Mouse (Mus musculus) adrenal gland, adult 2 months (tissue): ENCODE results near the gene Mgll. TPM values are rescaled to one million over a fixed set of nuclear protein-coding genes. Genes with fewer than 3 reads are reported as not detected.

Source experiments
- DNase-seq: peaks from one replicate; pipeline ENCODE4 v3.0.0; 2021
- polyA plus RNA-seq: library from polyadenylated mRNA; depleted of rRNA; stranded (reverse); fragments of >200 nt; gene quantifications from 2 replicates; pipeline ENCODE4 v1.2.3, GENCODE M21; 2012
- total RNA-seq, 2 experiments: library from RNA; stranded (reverse); gene quantifications; 2 replicates each; pipeline ENCODE4 v1.2.3; 2021

The Mgll gene
- total and polyA plus RNA-seq, 3 experiments, result 192 to 360 (median 194) TPM

DNA sequence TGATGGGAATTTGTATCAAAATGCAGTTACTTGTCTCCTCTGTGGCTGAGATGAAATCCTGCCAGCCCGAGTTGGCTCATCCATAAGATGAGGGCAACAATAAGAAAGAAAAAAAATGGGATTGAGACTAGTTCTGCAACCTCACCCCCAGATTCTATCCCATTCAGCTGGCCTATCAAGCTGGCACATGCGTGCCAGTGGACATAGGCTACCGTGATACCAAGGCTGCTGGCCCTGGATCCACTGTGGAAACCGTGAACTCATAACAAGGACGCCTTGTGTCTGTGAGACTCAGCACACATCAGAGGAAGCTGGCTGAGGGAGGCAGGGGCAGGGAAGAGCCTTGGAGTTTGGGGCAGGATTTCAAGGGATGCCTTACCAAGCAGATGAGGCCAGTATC, 46.8 kb downstream of the Mgll start:
- DNase-seq, result no peak

DNA sequence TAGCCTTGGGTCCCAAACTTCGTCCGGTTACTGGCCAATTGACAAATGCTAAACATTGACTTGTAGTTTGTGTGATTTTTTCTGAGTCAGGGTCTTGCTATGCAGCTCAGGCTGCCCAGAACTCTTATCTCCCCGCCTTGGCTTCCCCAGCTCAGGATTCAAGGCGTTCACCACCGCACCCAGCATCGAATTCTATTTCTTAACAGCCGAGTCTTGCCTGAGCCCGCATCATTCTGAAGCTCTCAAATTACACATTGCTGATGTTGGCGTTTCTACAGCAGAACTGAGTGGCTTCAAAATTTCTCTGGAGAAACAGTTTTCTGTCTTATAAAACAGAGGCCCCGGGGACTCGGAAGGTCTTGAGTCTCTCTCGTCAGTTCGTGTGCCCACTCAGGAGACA, 47.8 kb downstream of the Mgll start:
- no peak for DNase-seq

- no peak for DNase-seq
Measured at GRCm38 (mm10) chr6:88774055-88774454, 49.8 kb downstream of the Mgll start.

DNA sequence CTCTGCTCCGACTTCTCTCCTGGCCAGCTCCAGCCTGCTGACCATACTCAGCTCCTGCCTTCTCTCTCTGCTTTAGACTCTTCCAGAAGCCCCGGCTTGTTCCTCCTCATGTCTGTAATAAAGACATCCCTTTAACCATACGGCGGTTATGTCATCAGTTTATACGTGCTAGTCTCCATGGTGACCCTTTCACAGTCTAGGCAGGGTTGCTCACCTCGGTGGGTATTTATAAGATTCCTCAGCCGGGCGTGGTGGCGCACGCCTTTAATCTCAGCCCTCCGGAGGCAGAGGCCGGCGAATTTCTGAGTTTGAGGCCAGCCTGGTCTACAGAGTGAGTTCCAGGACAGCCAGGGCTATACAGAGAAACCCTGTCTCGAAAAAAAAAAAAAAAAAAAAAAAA, 51.1 kb downstream of the Mgll start:
- no peak for DNase-seq

DNA sequence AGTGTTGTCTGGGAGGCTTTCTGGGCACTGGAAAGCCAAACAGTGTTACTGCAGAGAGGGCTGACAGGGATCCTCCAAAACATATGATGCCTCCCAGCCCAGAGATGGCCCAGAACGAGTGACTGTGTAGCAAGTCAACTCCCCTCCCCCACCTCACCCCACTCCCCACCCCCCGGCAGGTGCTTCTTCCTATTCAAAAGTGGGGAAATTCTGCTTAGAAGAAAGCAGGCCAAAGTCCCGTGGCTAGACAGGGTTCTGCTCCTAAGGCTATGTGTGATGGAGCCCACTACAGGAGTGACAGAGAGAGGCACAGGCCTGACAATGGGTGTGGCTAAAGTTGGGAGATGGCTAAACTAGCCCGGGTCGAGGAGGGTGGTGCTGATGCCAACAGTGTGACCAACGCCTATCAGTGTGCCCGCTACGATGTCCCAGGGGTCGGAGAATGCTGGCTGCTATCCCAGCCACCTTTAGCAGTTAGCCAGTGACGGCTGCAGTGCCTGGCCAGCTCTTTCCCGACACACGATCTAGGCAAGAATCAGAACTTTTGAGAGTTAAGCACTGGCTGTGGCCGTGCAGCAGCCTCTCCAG, 52.2 kb downstream of the Mgll start:
- no peak for DNase-seq

DNA sequence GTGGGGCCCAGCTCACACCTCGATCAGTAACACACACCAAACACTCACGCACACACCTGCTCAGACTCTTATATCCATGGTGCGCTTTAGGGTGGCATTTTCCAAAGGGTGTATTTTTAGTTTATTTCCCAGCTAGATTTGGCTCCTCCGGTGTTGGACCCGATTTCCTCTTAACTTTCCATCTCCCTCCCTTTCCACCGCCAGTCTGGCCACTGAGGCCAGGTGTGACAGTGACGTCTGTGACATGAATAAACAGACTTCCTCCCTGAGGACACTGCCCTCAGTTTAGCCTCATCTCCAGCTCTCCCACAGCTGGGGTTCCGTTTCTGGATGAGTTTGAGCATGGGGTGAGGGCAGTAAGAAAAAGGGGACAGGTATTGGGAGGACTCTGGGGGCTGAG, 52.8 kb downstream of the Mgll start:
- no peak for DNase-seq

DNA sequence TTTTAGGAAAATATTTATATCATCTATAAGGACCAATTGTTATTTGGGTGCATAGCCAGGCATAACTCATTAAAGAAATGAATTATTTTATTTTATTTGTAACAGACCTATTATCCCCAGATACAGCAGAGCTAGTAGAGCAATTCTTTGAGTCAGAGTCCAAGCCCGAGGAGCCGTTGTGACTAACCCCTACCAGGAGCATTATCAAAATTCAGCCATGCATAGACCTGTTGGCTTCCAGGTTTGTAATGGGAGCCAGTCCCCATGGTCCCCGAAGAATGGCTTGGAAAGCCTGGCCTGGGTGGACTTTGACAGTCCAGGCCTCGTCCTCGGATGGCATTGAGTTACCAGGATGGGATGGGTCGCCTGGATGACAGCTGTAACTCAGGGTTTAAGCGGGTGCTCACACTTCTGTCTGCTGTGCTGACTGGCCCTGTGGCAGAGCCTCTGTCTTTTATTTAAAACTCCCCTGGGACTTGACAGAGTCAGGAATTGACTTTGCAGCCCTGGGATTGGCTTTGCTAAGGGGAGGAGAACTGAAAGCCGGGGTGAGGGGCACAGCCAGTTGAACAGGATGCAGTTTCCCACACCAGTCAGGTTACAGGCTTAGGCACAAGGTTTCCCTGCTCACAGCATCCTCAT, 54.0 kb downstream of the Mgll start:
- DNase-seq, result no peak

- no peak for DNase-seq
Measured at GRCm38 (mm10) chr6:88779755-88780154, 55.5 kb downstream of the Mgll start.

DNA sequence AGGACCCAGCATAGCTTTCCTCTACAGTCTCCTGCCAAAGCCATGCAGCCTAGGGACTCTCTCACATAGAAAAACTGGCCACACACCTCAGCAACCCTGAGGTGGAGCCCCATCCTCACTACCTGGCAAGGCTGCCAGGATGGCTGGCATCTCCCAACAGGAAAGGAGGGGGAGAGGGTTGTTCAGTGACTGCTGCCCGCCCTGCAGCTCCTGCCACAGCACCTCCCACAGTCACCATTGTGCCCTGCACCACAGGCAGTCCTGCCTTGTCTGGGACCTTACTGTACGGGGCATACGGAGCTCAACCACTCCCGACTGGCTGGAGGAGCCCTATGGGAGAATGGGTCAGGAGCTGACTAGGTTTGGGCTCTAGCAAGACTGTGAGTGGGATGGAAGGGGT, 57.7 kb downstream of the Mgll start:
- DNase-seq, result no peak

GRCm38 (mm10) chr6:88782981-88783397, 58.8 kb downstream of the Mgll start:
- no peak for DNase-seq

- DNase-seq, result no peak
Measured at GRCm38 (mm10) chr6:88784691-88785173, 60.5 kb downstream of the Mgll start.

GRCm38 (mm10) chr6:88785331-88785730, 61.1 kb downstream of the Mgll start:
- no peak for DNase-seq

- DNase-seq, result no peak
Measured at GRCm38 (mm10) chr6:88785781-88786542, 61.8 kb downstream of the Mgll start.

DNA sequence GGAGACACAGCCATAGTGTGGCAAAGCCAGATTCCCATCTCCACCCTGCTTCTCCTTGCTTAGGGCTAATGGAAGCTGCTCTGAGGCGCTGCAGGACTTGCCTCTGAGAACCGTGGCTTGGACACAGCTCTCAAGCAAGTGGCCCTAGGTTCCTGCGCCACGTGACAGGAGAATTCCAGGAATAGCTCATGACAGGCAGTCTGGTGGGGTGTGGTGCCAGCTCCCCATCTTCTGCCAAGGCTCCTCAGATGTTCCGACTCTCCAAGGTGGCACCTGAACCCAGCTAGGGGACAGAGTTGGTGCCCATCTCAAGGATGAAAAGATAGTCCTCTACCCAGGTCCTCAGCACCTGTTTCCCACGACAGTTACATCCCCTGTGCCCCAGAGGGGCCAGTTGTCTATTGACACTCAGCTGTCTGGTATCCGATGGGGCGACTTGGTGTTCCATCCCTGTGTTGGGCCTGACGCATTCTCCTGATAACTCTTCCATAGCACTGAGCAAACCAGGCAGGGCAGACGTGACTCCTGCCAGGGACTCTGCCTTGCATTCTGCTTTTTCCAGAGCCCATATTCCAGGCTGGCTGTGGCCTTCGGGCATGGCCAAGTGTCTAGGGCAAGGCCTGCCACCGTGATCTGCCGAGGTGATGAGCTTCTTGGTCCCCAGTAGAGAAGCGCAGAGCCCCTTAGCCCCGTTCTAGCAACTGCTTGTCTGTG, 62.7 kb downstream of the Mgll start:
- no peak for DNase-seq

GRCm38 (mm10) chr6:88787496-88787895, 63.3 kb downstream of the Mgll start:
- DNase-seq, result no peak

- DNase-seq, result no peak
Measured at GRCm38 (mm10) chr6:88788219-88788618, 64.0 kb downstream of the Mgll start.

GRCm38 (mm10) chr6:88791299-88791698, 67.1 kb downstream of the Mgll start:
- DNase-seq, result no peak

DNA sequence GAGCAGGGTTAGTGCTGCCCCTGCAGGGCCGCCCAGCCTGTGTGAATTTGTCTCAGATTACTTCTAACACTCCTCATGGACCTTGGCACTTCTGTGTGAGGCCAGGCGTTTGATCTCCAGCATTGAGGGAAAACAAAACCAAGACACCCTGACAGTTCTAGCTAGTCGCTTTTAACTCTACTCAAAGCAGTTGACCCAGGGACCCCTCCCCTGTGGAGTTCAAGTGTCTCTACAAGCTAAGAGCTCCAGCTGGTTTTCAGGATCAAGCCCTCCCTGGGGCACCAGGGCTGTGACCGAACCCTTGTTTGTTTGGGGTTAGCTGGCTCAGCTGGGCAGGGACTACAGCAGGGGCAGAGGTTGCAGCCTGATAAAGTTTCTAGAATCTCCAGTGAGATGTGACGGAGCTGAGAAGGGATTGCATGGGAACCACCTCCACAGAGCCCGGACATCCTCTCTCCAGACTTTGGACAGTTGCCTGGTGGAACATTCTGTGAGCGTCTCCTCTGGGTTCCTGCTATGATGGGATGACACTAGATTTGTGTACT, 68.0 kb downstream of the Mgll start:
- peak; percentile 57 for DNase-seq

GRCm38 (mm10) chr6:88793243-88793642, 69.0 kb downstream of the Mgll start:
- DNase-seq, result peak; percentile 62

DNA sequence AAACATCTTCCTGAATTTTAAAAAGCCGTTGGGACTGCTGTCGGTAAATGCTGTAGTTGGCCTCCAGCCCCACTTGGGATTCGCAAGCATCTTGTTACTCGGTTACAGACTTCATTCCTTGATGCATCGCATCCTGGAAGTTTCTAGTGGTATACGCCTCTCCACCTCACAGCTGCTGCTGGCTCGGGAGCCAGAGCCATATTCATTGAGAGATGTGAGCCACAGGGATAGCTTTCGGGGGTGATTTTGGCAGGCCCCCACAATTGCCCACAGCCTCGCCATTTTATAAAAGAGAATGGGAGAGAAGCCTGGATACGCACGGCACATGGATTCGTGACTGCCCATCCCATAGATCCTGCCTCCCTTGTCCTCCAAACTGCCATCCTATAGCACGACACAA, 69.7 kb downstream of the Mgll start:
- DNase-seq, result no peak

DNA sequence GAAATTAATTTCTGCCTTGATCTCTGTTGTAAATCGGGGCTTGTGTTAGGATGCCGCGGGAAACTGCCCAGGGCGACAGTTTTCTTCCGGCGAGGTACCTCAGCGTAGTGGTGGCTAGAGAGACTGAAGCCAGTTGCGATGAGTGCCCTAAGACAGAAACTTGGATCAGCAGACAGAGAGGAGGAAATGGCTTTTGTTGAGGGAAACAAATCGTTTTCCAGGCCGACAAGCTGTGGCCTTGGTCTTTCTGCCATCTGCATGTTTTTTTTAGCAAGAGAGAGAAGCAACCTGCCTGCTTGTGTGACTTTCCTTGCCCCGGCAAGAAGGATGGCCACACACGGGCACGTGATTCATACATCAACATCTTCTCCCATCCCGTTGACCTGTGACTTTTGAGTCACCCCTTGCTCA, 70.4 kb downstream of the Mgll start:
- DNase-seq, result peak; percentile 73

DNA sequence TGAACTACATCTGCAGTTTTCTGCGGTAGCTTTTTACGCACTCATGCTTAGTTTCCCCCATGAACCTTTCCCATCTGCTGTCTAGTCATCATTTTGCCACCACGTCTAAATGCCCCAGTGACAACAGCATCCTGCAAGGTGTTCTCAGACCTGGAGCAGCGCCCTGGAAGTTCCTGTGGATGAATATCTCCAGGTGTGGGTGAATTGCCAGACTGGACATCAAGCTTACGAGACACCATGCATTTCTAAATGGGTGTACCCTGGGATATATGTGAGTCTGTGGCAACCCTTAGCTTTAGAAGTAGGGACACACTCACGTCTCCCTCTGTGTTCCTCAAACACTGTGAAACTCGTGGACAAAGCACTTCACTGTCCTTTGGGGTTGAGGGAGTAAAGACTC, 76.0 kb downstream of the Mgll start:
- no peak for DNase-seq
